Mouse (Mus musculus) heart, adult 9 months (tissue): ENCODE data around the gene Parp16.
"Not testable (repeated sequence)": the region's sequence is repeated elsewhere in the genome, so short reads cannot be mapped to it uniquely, and the experiment has no call there.

Experiments
- DNase-seq, 2 experiments: peaks; one replicate each; pipeline ENCODE4 v3.0.0; 2022; ENCODE audit warnings: low spot score in 2 of 2

The Parp16 gene

DNA sequence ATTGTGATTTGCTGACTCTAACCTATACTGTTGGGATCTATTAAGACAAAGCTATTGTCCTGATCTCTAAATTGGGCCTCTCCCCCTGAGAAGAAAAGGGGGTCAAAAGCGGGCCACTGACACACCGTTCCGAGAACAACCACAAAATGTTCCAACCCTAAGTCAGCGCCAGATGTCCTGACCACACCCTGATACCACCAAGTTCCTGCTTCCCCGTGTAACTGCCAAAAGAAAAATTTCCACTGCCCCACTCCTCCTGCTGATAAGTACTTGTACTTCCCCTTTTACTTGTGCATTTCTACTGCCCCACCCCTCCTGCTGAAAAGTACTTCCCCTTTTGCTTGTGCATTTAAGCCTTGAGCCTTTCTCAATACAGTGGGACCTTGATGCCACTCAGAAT, 93.1 kb downstream of the Parp16 start:
- DNase-seq, result not testable (repeated sequence)
